Mouse (Mus musculus): ENCODE data around the gene Hist1h3c. TPM values are rescaled to one million over a fixed set of nuclear protein-coding genes. Genes with fewer than 3 reads are reported as not detected.
A peak's percentile ranks its signal among the peaks of the same experiment; 100 is the strongest.
"Not testable (repeated sequence)": the region's sequence is repeated elsewhere in the genome, so short reads cannot be mapped to it uniquely, and the experiment has no call there.

Gene Hist1h3c
- polyA plus RNA-seq, 1 experiment from 2014 or later, result 6.0 TPM

- H3K4me2 ChIP-seq (ENCODE audit: low read length), result peak overlapping the region; percentile 57
- ATAC-seq (replicated peaks; ENCODE audit: low FRiP score, low read depth), result peak; percentile 15
- H3K27ac ChIP-seq, result peak overlapping the region; percentile 93
- WGBS, result 2% methylated on average over 15 of the region's 23 CpGs
- H3K9me3 ChIP-seq (replicated peaks; ENCODE audit: low read length), result no peaks in the 10 kb centered on the region
- TF ChIP-seq CTCF (IDR thresholded peaks at IDR 0.05; ENCODE audit: low read depth), result no peak
- peak; percentile 62 for DNase-seq (ENCODE audit: low spot score)
- peak overlapping the region; percentile 36 for H3K4me3 ChIP-seq (replicated peaks; ENCODE audit: low read depth, low read length)
- no peaks in the 10 kb centered on the region for H3K36me3 ChIP-seq (ENCODE audit: insufficient read depth, low read length)
- H3K4me1 ChIP-seq (replicated peaks; ENCODE audit: insufficient read depth, low read length), result peaks cover 7% of the 10 kb centered on the region; the same call in 1 of the 2 replicates
- peak overlapping the region; percentile 55 for H3K9ac ChIP-seq (ENCODE audit: low read depth, low read length)
- H3K27me3 ChIP-seq (ENCODE audit: insufficient read depth, low read length), result no peaks in the 10 kb centered on the region
Observed at GRCm38 (mm10) chr13:23757211-23757773, 11.9 kb upstream of the Hist1h3c start.

DNA sequence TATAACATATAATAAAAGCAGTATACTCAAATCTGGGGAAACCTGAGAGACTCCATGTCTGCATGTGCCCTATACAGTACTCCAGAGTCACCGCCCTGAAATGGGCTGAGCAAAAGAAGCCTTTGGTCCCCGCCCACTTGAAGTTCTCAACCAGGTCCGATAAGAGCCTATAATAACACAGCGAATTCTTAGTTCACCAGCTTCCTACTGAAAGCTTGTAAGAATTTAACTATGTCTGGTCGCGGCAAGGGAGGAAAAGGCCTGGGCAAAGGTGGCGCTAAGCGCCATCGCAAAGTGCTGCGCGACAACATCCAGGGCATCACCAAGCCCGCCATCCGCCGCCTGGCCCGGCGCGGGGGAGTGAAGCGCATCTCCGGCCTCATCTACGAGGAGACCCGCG lies 11.4 kb upstream of the Hist1h3c start, which contains the start of gene Hist1h4b:
Gene Hist1h4b, plus strand, starts transcription at position 224 of the 400 bp plus-strand sequence.
- Histone ChIP-seq H3K36me3 (ENCODE audit: insufficient read depth, low read length) (no peaks in the 10 kb centered on the region), H3K9ac (ENCODE audit: low read depth, low read length) (peak within 1 kb of the TSS; percentile 55), H3K27me3 (ENCODE audit: insufficient read depth, low read length) (no peaks in the 10 kb centered on the region), H3K4me3 (replicated peaks; ENCODE audit: low read depth, low read length) (peak within 1 kb of the TSS; percentile 36), H3K4me1 (replicated peaks; ENCODE audit: insufficient read depth, low read length) (peaks cover 7% of the 10 kb centered on the region; the same call in 1 of the 2 replicates), H3K27ac (peak within 1 kb of the TSS; percentile 93), H3K4me2 (ENCODE audit: low read length) (peak within 1 kb of the TSS; percentile 57), H3K9me3 (replicated peaks; ENCODE audit: low read length) (no peaks in the 10 kb centered on the region)
- TF ChIP-seq CTCF (IDR thresholded peaks at IDR 0.05; ENCODE audit: low read depth), result no peak; the same call in 1 of the 2 replicates
- ATAC-seq (replicated peaks; ENCODE audit: low FRiP score, low read depth) (peak; percentile 69), DNase-seq (ENCODE audit: low spot score) (peak; percentile 96)
- WGBS, result 0% methylated on average over 15 of the region's 22 CpGs

GRCm38 (mm10) chr13:23755000-23755399 lies 9.6 kb upstream of the Hist1h3c start:
- no peak for ATAC-seq (replicated peaks; ENCODE audit: low FRiP score, low read depth)
- Histone ChIP-seq H3K36me3 (ENCODE audit: insufficient read depth, low read length) (no peaks in the 10 kb centered on the region), H3K9me3 (replicated peaks; ENCODE audit: low read length) (no peaks in the 10 kb centered on the region), H3K4me3 (replicated peaks; ENCODE audit: low read depth, low read length) (no peak overlapping the region), H3K27ac (no peak overlapping the region), H3K9ac (ENCODE audit: low read depth, low read length) (no peak overlapping the region), H3K4me2 (ENCODE audit: low read length) (no peak overlapping the region), H3K4me1 (replicated peaks; ENCODE audit: insufficient read depth, low read length) (peaks cover 2% of the 10 kb centered on the region; the same call in 1 of the 2 replicates), H3K27me3 (ENCODE audit: insufficient read depth, low read length) (no peaks in the 10 kb centered on the region)
- no peak for TF ChIP-seq CTCF (IDR thresholded peaks at IDR 0.05; ENCODE audit: low read depth)
- DNase-seq (ENCODE audit: low spot score), result no peak

DNA sequence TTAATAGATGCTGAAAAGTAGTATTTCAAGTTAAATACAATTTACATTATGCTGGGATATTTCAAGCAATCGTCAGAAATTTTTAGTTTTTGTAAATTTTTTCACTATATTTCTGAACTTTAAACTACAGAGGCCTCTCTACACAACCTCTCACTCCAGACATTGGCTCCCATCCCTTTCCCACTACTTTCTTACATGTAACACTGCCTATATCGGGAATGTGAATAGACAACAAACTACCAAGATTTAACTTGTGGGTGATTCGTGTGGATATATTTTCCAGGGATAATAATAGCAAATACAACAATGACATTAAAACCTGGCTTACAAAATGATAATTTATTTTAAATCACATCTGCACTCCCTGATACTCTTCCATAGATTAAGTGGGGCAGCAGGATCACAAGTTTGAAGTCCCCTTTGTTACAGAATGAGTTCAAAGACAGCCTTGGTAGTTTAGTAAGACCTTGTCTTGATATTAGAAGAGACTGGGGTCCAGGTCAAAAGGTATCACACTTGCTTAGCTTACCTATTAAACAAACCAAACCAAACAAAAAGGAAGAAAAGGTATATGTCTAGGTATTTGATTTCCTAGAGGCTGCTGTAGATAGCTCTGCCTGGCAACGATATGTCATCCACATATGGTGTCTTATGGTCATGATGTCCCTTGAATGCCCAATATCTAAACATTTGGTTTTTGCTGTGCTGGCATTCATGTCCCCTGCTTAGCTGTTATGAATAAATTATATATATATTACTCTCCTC lies 8.1 kb upstream of the Hist1h3c start:
- no peak for DNase-seq (ENCODE audit: low spot score)

GRCm38 (mm10) chr13:23752742-23753172 lies 7.4 kb upstream of the Hist1h3c start:
- Histone ChIP-seq H3K9ac (ENCODE audit: low read depth, low read length) (0 out of 2 replicates have a peak overlapping the region, but pooled peaks have one; percentile 2), H3K4me1 (replicated peaks; ENCODE audit: insufficient read depth, low read length) (peaks cover 5% of the 10 kb centered on the region; the same call in 1 of the 2 replicates), H3K4me2 (ENCODE audit: low read length) (peak overlapping the region; percentile 50), H3K4me3 (replicated peaks; ENCODE audit: low read depth, low read length) (peak overlapping the region; percentile 20; the same call in 1 of the 2 replicates), H3K9me3 (replicated peaks; ENCODE audit: low read length) (no peaks in the 10 kb centered on the region), H3K27me3 (ENCODE audit: insufficient read depth, low read length) (no peaks in the 10 kb centered on the region), H3K27ac (no peak overlapping the region; the same call in 1 of the 2 replicates), H3K36me3 (ENCODE audit: insufficient read depth, low read length) (no peaks in the 10 kb centered on the region)
- no peak for ATAC-seq (replicated peaks; ENCODE audit: low FRiP score, low read depth)
- WGBS, result 6% methylated on average over 6 of the region's 6 CpGs
- no peak for TF ChIP-seq CTCF (IDR thresholded peaks at IDR 0.05; ENCODE audit: low read depth)
- no peak for DNase-seq (ENCODE audit: low spot score)

More for the DNA sequence above, 8.1 kb upstream of the Hist1h3c start:
- no peak for ATAC-seq (replicated peaks; ENCODE audit: low FRiP score, low read depth)
- no peak overlapping the region for H3K27ac ChIP-seq
- 54% methylated on average over 4 of the region's 4 CpGs for WGBS
- no peaks in the 10 kb centered on the region for H3K9me3 ChIP-seq (replicated peaks; ENCODE audit: low read length)
- H3K4me1 ChIP-seq (replicated peaks; ENCODE audit: insufficient read depth, low read length), result no peaks in the 10 kb centered on the region
- H3K27me3 ChIP-seq (ENCODE audit: insufficient read depth, low read length), result no peaks in the 10 kb centered on the region
- no peak overlapping the region for H3K4me2 ChIP-seq (ENCODE audit: low read length)
- no peak overlapping the region for H3K4me3 ChIP-seq (replicated peaks; ENCODE audit: low read depth, low read length)
- no peak for TF ChIP-seq CTCF (IDR thresholded peaks at IDR 0.05; ENCODE audit: low read depth)
- no peak overlapping the region for H3K9ac ChIP-seq (ENCODE audit: low read depth, low read length)
- H3K36me3 ChIP-seq (ENCODE audit: insufficient read depth, low read length), result no peaks in the 10 kb centered on the region

- 1% methylated on average over 16 of the region's 47 CpGs for WGBS
- Histone ChIP-seq H3K27ac (peak within 1 kb of the TSS; percentile 92), H3K9ac (ENCODE audit: low read depth, low read length) (peak within 1 kb of the TSS; percentile 48; the same call in 1 of the 2 replicates), H3K4me3 (replicated peaks; ENCODE audit: low read depth, low read length) (peak within 1 kb of the TSS; percentile 26), H3K4me2 (ENCODE audit: low read length) (peak within 1 kb of the TSS; percentile 52)
- H3K4me1 ChIP-seq (replicated peaks; ENCODE audit: insufficient read depth, low read length); H3K27me3 ChIP-seq (ENCODE audit: insufficient read depth, low read length); H3K9me3 ChIP-seq (replicated peaks; ENCODE audit: low read length); H3K36me3 ChIP-seq (ENCODE audit: insufficient read depth, low read length): not testable (repeated sequence)
- ATAC-seq (replicated peaks; ENCODE audit: low FRiP score, low read depth) (peak; percentile 72), DNase-seq (ENCODE audit: low spot score) (peak; percentile 98)
Observed at GRCm38 (mm10) chr13:23752067-23752741, 6.8 kb upstream of the Hist1h3c start, which contains the start of gene Hist1h3b. Gene Hist1h3b, plus strand, starts transcription at chr13:23752267.

Measured in kidney, postnatal 0 days (tissue).